Mouse (Mus musculus) embryonic facial prominence, embryonic 13.5 days (tissue): ENCODE data around the gene Cdk14. TPM values are rescaled to one million over a fixed set of nuclear protein-coding genes. Genes with fewer than 3 reads are reported as not detected.

Experiments
- ATAC-seq: fragments of 200-750 bp; cut with Nextera tagmentation; 2 replicates; pipeline ENCODE4 v1.8.0; 2017; ENCODE audit warnings: low read depth; ENCODE audit not compliant: insufficient number of reproducible peaks, insufficient read depth, low FRiP score, low TSS enrichment
- H3K27ac ChIP-seq: fragments of 300-500 bp; sonication (generic); 2 replicates; pipeline ENCODE4 v1.5.1; 2015; ENCODE audit warnings: moderate library complexity, mild to moderate bottlenecking, inconsistent platforms
- H3K27me3 ChIP-seq: fragments of 300-500 bp; sonication (generic); 2 replicates; pipeline ENCODE4 v1.6.1; 2015; ENCODE audit warnings: mild to moderate bottlenecking, inconsistent platforms
- H3K36me3 ChIP-seq: fragments of 300-500 bp; sonication (generic); 2 replicates; pipeline ENCODE4 v1.6.1; 2015; ENCODE audit warnings: mild to moderate bottlenecking, inconsistent platforms
- H3K4me1 ChIP-seq: fragments of 300-500 bp; sonication (generic); 2 replicates; pipeline ENCODE4 v1.6.1; 2015; ENCODE audit warnings: inconsistent platforms
- H3K4me2 ChIP-seq: fragments of 300-500 bp; sonication (generic); 2 replicates; pipeline ENCODE4 v1.6.1; 2015; ENCODE audit warnings: moderate library complexity, mild to moderate bottlenecking, inconsistent platforms
- H3K4me3 ChIP-seq: fragments of 300-500 bp; sonication (generic); 2 replicates; pipeline ENCODE4 v1.5.1; 2015; ENCODE audit warnings: mild to moderate bottlenecking, inconsistent platforms
- H3K9ac ChIP-seq: fragments of 300-500 bp; sonication (generic); 2 replicates; pipeline ENCODE4 v1.6.1; 2015; ENCODE audit warnings: mild to moderate bottlenecking, inconsistent platforms
- H3K9me3 ChIP-seq: fragments of 300-500 bp; sonication (generic); 2 replicates; pipeline ENCODE4 v1.6.1; 2016; ENCODE audit warnings: inconsistent platforms
- WGBS: fragments of 180-500 bp; shearing (Covaris S2); methylation state at CpG from one replicate; pipeline ENCODE4 v1.1.7; 2015; ENCODE audit warnings: mixed read lengths; 5-methylcytosine and 5-hydroxymethylcytosine counted together
- polyA plus RNA-seq: library from polyadenylated mRNA; unstranded; fragments of >200 nt; fragmentation: Nextera tagmentation; extraction: Ambion mirVana; gene quantifications from 2 replicates; pipeline ENCODE4 v1.2.1, GENCODE M21; 2015

The Cdk14 gene
- polyA plus RNA-seq, 1 experiment from 2014 or later: 24.5 TPM

- no peak; the same call in 1 of the 2 replicates for ATAC-seq
- no peaks in the 10 kb centered on the region for H3K36me3 ChIP-seq
- H3K9ac ChIP-seq: peak overlapping the region; percentile 94
- WGBS: 2% methylated on average over 22 of the region's 23 CpGs
- H3K27ac ChIP-seq: peak overlapping the region; percentile 96
- H3K4me3 ChIP-seq: peak overlapping the region; percentile 83
- peaks cover 25% of the 10 kb centered on the region for H3K4me1 ChIP-seq
- H3K4me2 ChIP-seq: peak overlapping the region; percentile 73
- no peaks in the 10 kb centered on the region for H3K27me3 ChIP-seq
- no peaks in the 10 kb centered on the region for H3K9me3 ChIP-seq
Observed at GRCm38 (mm10) chr5:5380731-5381718, 39.1 kb downstream of the Cdk14 start.

- Histone ChIP-seq H3K9ac (peak overlapping the region; percentile 94), H3K4me3 (peak overlapping the region; percentile 83), H3K9me3 (no peaks in the 10 kb centered on the region), H3K4me2 (peak overlapping the region; percentile 73), H3K36me3 (no peaks in the 10 kb centered on the region), H3K4me1 (peaks cover 25% of the 10 kb centered on the region), H3K27ac (peak overlapping the region; percentile 96), H3K27me3 (no peaks in the 10 kb centered on the region)
- peak; percentile 89 for ATAC-seq
- under 1% methylated on average over 110 of the region's 128 CpGs for WGBS
Observed at GRCm38 (mm10) chr5:5379870-5380730, 40.0 kb downstream of the Cdk14 start.

GRCm38 (mm10) chr5:5379501-5379869 is 40.6 kb downstream of the Cdk14 start:
- H3K4me1 ChIP-seq: peaks cover 25% of the 10 kb centered on the region
- peak overlapping the region; percentile 73 for H3K4me2 ChIP-seq
- H3K9me3 ChIP-seq: no peaks in the 10 kb centered on the region
- H3K4me3 ChIP-seq: peak overlapping the region; percentile 83
- WGBS: under 1% methylated on average over 14 of the region's 14 CpGs
- H3K36me3 ChIP-seq: no peaks in the 10 kb centered on the region
- H3K27ac ChIP-seq: peak overlapping the region; percentile 96
- H3K27me3 ChIP-seq: no peaks in the 10 kb centered on the region
- ATAC-seq: peak; percentile 16; the same call in 1 of the 2 replicates
- peak overlapping the region; percentile 94 for H3K9ac ChIP-seq

GRCm38 (mm10) chr5:5374393-5374792 is 45.7 kb downstream of the Cdk14 start:
- no peak overlapping the region for H3K9ac ChIP-seq
- no peak overlapping the region for H3K4me2 ChIP-seq
- no peaks in the 10 kb centered on the region for H3K27me3 ChIP-seq
- no peak overlapping the region for H3K27ac ChIP-seq
- whole genome bisulfite sequencing: 100% methylated on average over 1 of the region's 1 CpGs
- no peak for ATAC-seq
- H3K4me1 ChIP-seq: peaks cover 28% of the 10 kb centered on the region
- no peak overlapping the region for H3K4me3 ChIP-seq
- no peaks in the 10 kb centered on the region for H3K36me3 ChIP-seq
- no peaks in the 10 kb centered on the region for H3K9me3 ChIP-seq

GRCm38 (mm10) chr5:5373541-5373940 is 46.6 kb downstream of the Cdk14 start:
- H3K4me2 ChIP-seq: no peak overlapping the region
- no peak overlapping the region for H3K4me3 ChIP-seq
- no peak overlapping the region for H3K9ac ChIP-seq
- H3K27me3 ChIP-seq: no peaks in the 10 kb centered on the region
- ATAC-seq: no peak
- H3K27ac ChIP-seq: no peak overlapping the region
- WGBS: 72% methylated on average over 7 of the region's 7 CpGs
- no peaks in the 10 kb centered on the region for H3K36me3 ChIP-seq
- H3K9me3 ChIP-seq: no peaks in the 10 kb centered on the region
- H3K4me1 ChIP-seq: peaks cover 22% of the 10 kb centered on the region

GRCm38 (mm10) chr5:5372936-5373335 is 47.2 kb downstream of the Cdk14 start:
- H3K9me3 ChIP-seq: no peaks in the 10 kb centered on the region
- H3K27ac ChIP-seq: no peak overlapping the region
- peaks cover 18% of the 10 kb centered on the region for H3K4me1 ChIP-seq
- H3K4me2 ChIP-seq: no peak overlapping the region
- WGBS: 72% methylated on average over 5 of the region's 5 CpGs
- no peak overlapping the region for H3K4me3 ChIP-seq
- H3K9ac ChIP-seq: no peak overlapping the region
- no peak for ATAC-seq
- no peaks in the 10 kb centered on the region; the same call in 1 of the 2 replicates for H3K36me3 ChIP-seq
- no peaks in the 10 kb centered on the region for H3K27me3 ChIP-seq

GRCm38 (mm10) chr5:5372354-5372753 is 47.8 kb downstream of the Cdk14 start:
- Histone ChIP-seq H3K27ac (no peak overlapping the region), H3K9me3 (no peaks in the 10 kb centered on the region), H3K36me3 (no peaks in the 10 kb centered on the region; the same call in 1 of the 2 replicates), H3K4me1 (peaks cover 18% of the 10 kb centered on the region), H3K4me2 (no peak overlapping the region), H3K9ac (no peak overlapping the region), H3K4me3 (no peak overlapping the region), H3K27me3 (no peaks in the 10 kb centered on the region)
- 61% methylated on average over 3 of the region's 3 CpGs for WGBS
- 0 out of 2 replicates have a peak, but pooled peaks have one; percentile 32 for ATAC-seq

- H3K4me2 ChIP-seq: no peak overlapping the region
- H3K27ac ChIP-seq: no peak overlapping the region
- peaks cover 6% of the 10 kb centered on the region; the same call in 1 of the 2 replicates for H3K36me3 ChIP-seq
- WGBS: 83% methylated on average over 4 of the region's 4 CpGs
- no peak overlapping the region for H3K9ac ChIP-seq
- ATAC-seq: no peak
- H3K9me3 ChIP-seq: no peaks in the 10 kb centered on the region
- no peaks in the 10 kb centered on the region for H3K27me3 ChIP-seq
- H3K4me1 ChIP-seq: peaks cover 10% of the 10 kb centered on the region
- no peak overlapping the region for H3K4me3 ChIP-seq
Observed at GRCm38 (mm10) chr5:5370322-5371082, 49.6 kb downstream of the Cdk14 start.

GRCm38 (mm10) chr5:5368389-5369164 is 51.5 kb downstream of the Cdk14 start:
- Histone ChIP-seq H3K9ac (no peak overlapping the region), H3K27me3 (no peaks in the 10 kb centered on the region), H3K4me2 (no peak overlapping the region), H3K9me3 (no peaks in the 10 kb centered on the region), H3K36me3 (peaks cover 13% of the 10 kb centered on the region; the same call in 1 of the 2 replicates), H3K27ac (no peak overlapping the region), H3K4me3 (no peak overlapping the region), H3K4me1 (peaks cover 8% of the 10 kb centered on the region)
- ATAC-seq: no peak
- WGBS: 76% methylated on average over 14 of the region's 14 CpGs

- Histone ChIP-seq H3K9me3 (no peaks in the 10 kb centered on the region), H3K4me3 (no peak overlapping the region), H3K27ac (no peak overlapping the region), H3K36me3 (peaks cover 18% of the 10 kb centered on the region; the same call in 1 of the 2 replicates), H3K27me3 (no peaks in the 10 kb centered on the region), H3K4me1 (no peaks in the 10 kb centered on the region), H3K4me2 (no peak overlapping the region), H3K9ac (no peak overlapping the region)
- 85% methylated on average over 8 of the region's 8 CpGs for WGBS
- no peak for ATAC-seq
Observed at GRCm38 (mm10) chr5:5367550-5367949, 52.6 kb downstream of the Cdk14 start.
